Comparison of ENCODE assay signal across 19 mouse cellular contexts in the genomic region with DNA sequence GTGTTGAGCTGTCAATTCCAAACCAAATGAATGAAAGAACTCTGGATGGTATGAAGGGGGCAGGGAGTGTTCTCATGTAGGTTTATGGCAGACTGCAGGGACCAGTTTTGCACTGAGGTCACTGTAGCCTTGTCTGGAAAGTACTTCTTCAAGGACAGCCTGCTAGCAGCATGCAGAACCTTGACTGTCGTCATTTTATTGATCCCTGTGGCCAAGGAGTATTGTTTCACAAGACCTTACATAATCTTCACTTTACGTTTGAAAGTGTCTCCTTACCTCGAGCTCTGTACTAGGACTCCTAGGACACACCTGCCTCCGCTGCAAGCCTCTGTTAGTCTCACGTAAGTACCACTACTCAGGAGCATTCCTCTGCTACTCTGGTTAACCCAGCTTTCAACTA.
"Had no signal": no experiment of that assay in that cellular context is flagged by ENCODE, and none has a peak within 500 bp of the region (broad histone marks: within the 10 kb centered on the region; RNA-seq: fewer than 3 reads in every experiment).

No protein-coding gene starts in this region.

- H3K4me3 ChIP-seq: limb, embryonic 12.5 days; limb, embryonic 15.5 days; midbrain, embryonic 12.5 days; midbrain, embryonic 15.5 days; neural tube, embryonic 12.5 days; neural tube, embryonic 15.5 days; stomach, embryonic 15.5 days had no signal

- DNase-seq: kidney, postnatal 14 days; kidney, postnatal 4 days; left cerebral cortex, postnatal 4 days; liver, postnatal 0 days; lung, embryonic 14.5 days; right cerebral cortex, postnatal 25 days; spleen, adult 18-20 months; thymus, postnatal 25 days had no signal

- H3K27me3 ChIP-seq: limb, embryonic 12.5 days; limb, embryonic 15.5 days; midbrain, embryonic 12.5 days; midbrain, embryonic 15.5 days; neural tube, embryonic 12.5 days; neural tube, embryonic 15.5 days; stomach, embryonic 15.5 days had no signal

- H3K4me1 ChIP-seq: midbrain, embryonic 15.5 days; neural tube, embryonic 12.5 days; neural tube, embryonic 15.5 days had no signal

- H3K36me3 ChIP-seq: limb, embryonic 12.5 days; limb, embryonic 15.5 days; midbrain, embryonic 12.5 days; midbrain, embryonic 15.5 days; neural tube, embryonic 12.5 days; neural tube, embryonic 15.5 days; stomach, embryonic 15.5 days had no signal

- H3K27ac ChIP-seq: limb, embryonic 12.5 days; limb, embryonic 15.5 days; liver, embryonic 14.5 days; macrophage; midbrain, embryonic 12.5 days; midbrain, embryonic 15.5 days; neural tube, embryonic 12.5 days; neural tube, embryonic 15.5 days; stomach, embryonic 15.5 days had no signal

- H3K4me2 ChIP-seq: limb, embryonic 12.5 days; limb, embryonic 15.5 days; liver, embryonic 11.5 days; lung, embryonic 14.5 days; midbrain, embryonic 12.5 days; midbrain, embryonic 15.5 days; neural tube, embryonic 12.5 days; neural tube, embryonic 15.5 days; stomach, embryonic 15.5 days had no signal

- H3K9me3 ChIP-seq: limb, embryonic 12.5 days; limb, embryonic 15.5 days; midbrain, embryonic 12.5 days; midbrain, embryonic 15.5 days; neural tube, embryonic 12.5 days; neural tube, embryonic 15.5 days; stomach, embryonic 15.5 days had no signal

- ATAC-seq: liver, postnatal 0 days; lung, postnatal 0 days; midbrain, embryonic 15.5 days had no signal

- H3K9ac ChIP-seq: limb, embryonic 12.5 days; limb, embryonic 15.5 days; liver, embryonic 14.5 days; liver, postnatal 0 days; lung, embryonic 14.5 days; midbrain, embryonic 12.5 days; midbrain, embryonic 15.5 days; neural tube, embryonic 12.5 days; neural tube, embryonic 15.5 days; stomach, embryonic 15.5 days had no signal
